Comparison of ENCODE assay signal across 9 mouse cellular contexts in genomic region chr1:87041119-87041518, GRCm38 (mm10). TPM values are rescaled to one million over a fixed set of nuclear protein-coding genes. Genes with fewer than 3 reads are reported as not detected.
DNase-seq lines count a peak whose midpoint lies in the region; ATAC-seq and TF ChIP-seq lines count a peak whose summit lies in the region.
"Had no signal": no experiment of that assay in that cellular context is flagged by ENCODE, and none has a peak within 500 bp of the region (broad histone marks: within the 10 kb centered on the region; RNA-seq: fewer than 3 reads in every experiment).

No protein-coding gene starts in this region.

- no peak for ATAC-seq in hindbrain, embryonic 12.5 days (ENCODE audit: low FRiP score)
- ATAC-seq in forebrain, embryonic 16.5 days, result peak; percentile 34; the same call in 1 of the 2 replicates
- no peak for ATAC-seq in hindbrain, embryonic 15.5 days (ENCODE audit: low FRiP score, low read depth)
- no peak for ATAC-seq in limb, embryonic 11.5 days (ENCODE audit: insufficient number of reproducible peaks, low FRiP score, low TSS enrichment, low read depth)
- ATAC-seq in stomach, postnatal 0 days (ENCODE audit: low FRiP score, low TSS enrichment), result no peak

- H3K9me3 ChIP-seq in hindbrain, embryonic 10.5 days, result no peaks in the 10 kb centered on the region
- H3K9me3 ChIP-seq in hindbrain, embryonic 12.5 days (replicated peaks), result no peaks in the 10 kb centered on the region
- H3K9me3 ChIP-seq in forebrain, embryonic 16.5 days (ENCODE audit: control insufficient read depth, low read length), result no peaks in the 10 kb centered on the region
- no peaks in the 10 kb centered on the region for H3K9me3 ChIP-seq in hindbrain, embryonic 15.5 days
- no peaks in the 10 kb centered on the region for H3K9me3 ChIP-seq in limb, embryonic 11.5 days (ENCODE audit: control insufficient read depth, low read length)
- H3K9me3 ChIP-seq in stomach, postnatal 0 days (ENCODE audit: control insufficient read depth, low read length), result no peaks in the 10 kb centered on the region
- H3K9me3 ChIP-seq: midbrain, embryonic 12.5 days had no signal

- TF ChIP-seq POLR2A in brain, embryonic 14.5 days (IDR thresholded peaks at IDR 0.05; ENCODE audit: borderline replicate concordance, extremely low read depth, insufficient read depth, insufficient read length, poor library complexity, severe bottlenecking), result no peak

- H3K4me1 ChIP-seq in hindbrain, embryonic 10.5 days (replicated peaks), result peaks cover 23% of the 10 kb centered on the region
- peaks cover 8% of the 10 kb centered on the region for H3K4me1 ChIP-seq in hindbrain, embryonic 12.5 days
- no peaks in the 10 kb centered on the region for H3K4me1 ChIP-seq in forebrain, embryonic 16.5 days (replicated peaks; ENCODE audit: control insufficient read depth, insufficient read depth, low read length)
- peaks cover 6% of the 10 kb centered on the region; the same call in 1 of the 2 replicates for H3K4me1 ChIP-seq in hindbrain, embryonic 15.5 days (replicated peaks)
- H3K4me1 ChIP-seq in limb, embryonic 11.5 days (ENCODE audit: control insufficient read depth, insufficient read depth, low read length), result peaks cover 10% of the 10 kb centered on the region
- peaks cover 1% of the 10 kb centered on the region; the same call in 1 of the 2 replicates for H3K4me1 ChIP-seq in stomach, postnatal 0 days (replicated peaks; ENCODE audit: control insufficient read depth, insufficient read depth)

- no peak for TF ChIP-seq EP300 in stomach, postnatal 0 days (optimal IDR thresholded peaks at IDR 0.05)

- no peak overlapping the region for H3K9ac ChIP-seq in hindbrain, embryonic 12.5 days
- no peak overlapping the region for H3K9ac ChIP-seq in forebrain, embryonic 16.5 days (replicated peaks; ENCODE audit: low read depth, low read length)
- H3K9ac ChIP-seq in hindbrain, embryonic 15.5 days, result no peak overlapping the region
- no peak overlapping the region for H3K9ac ChIP-seq in limb, embryonic 11.5 days (ENCODE audit: low read length)
- H3K9ac ChIP-seq in stomach, postnatal 0 days (ENCODE audit: low read length), result no peak overlapping the region
- H3K9ac ChIP-seq: midbrain, embryonic 12.5 days had no signal

- DNase-seq in hindbrain, embryonic 10.5 days (ENCODE audit: low spot score), result peak; percentile 75
- peak; percentile 70 for DNase-seq in brain, embryonic 14.5 days (ENCODE audit: low read depth)
- DNase-seq in limb, embryonic 11.5 days (ENCODE audit: low spot score), result peak; percentile 82
- peak; percentile 72 for DNase-seq in neural tube, embryonic 10.5 days (ENCODE audit: extremely low spot score, low spot score)
- DNase-seq in stomach, postnatal 0 days (ENCODE audit: low spot score), result peak; percentile 77

- WGBS in hindbrain, embryonic 10.5 days, result 34% methylated on average over 3 of the region's 3 CpGs
- whole genome bisulfite sequencing in hindbrain, embryonic 12.5 days, result 29% methylated on average over 3 of the region's 3 CpGs
- WGBS in forebrain, embryonic 16.5 days, result 16% methylated on average over 3 of the region's 3 CpGs
- 18% methylated on average over 3 of the region's 3 CpGs for WGBS in hindbrain, embryonic 15.5 days
- 30% methylated on average over 3 of the region's 3 CpGs for WGBS in limb, embryonic 11.5 days
- 17% methylated on average over 3 of the region's 3 CpGs for WGBS in stomach, postnatal 0 days

- no peak overlapping the region for H3K4me2 ChIP-seq in hindbrain, embryonic 12.5 days (replicated peaks)
- no peak overlapping the region for H3K4me2 ChIP-seq in forebrain, embryonic 16.5 days (ENCODE audit: low read length)
- no peak overlapping the region for H3K4me2 ChIP-seq in hindbrain, embryonic 15.5 days
- H3K4me2 ChIP-seq in limb, embryonic 11.5 days (ENCODE audit: low read depth, severe bottlenecking), result no peak overlapping the region
- no peak overlapping the region for H3K4me2 ChIP-seq in stomach, postnatal 0 days (replicated peaks; ENCODE audit: low read depth)
- H3K4me2 ChIP-seq: midbrain, embryonic 12.5 days had no signal

- H3K27ac ChIP-seq in hindbrain, embryonic 10.5 days, result no peak overlapping the region
- no peak overlapping the region for H3K27ac ChIP-seq in hindbrain, embryonic 12.5 days
- H3K27ac ChIP-seq in forebrain, embryonic 16.5 days (ENCODE audit: low read length), result no peak overlapping the region
- H3K27ac ChIP-seq in hindbrain, embryonic 15.5 days (replicated peaks), result 0 out of 2 replicates have a peak overlapping the region, but pooled peaks have one; percentile 25
- H3K27ac ChIP-seq in limb, embryonic 11.5 days (replicated peaks; ENCODE audit: low read depth, low read length), result no peak overlapping the region
- H3K27ac ChIP-seq in stomach, postnatal 0 days (replicated peaks), result no peak overlapping the region
- H3K27ac ChIP-seq: midbrain, embryonic 12.5 days had no signal

- H3K36me3 ChIP-seq in hindbrain, embryonic 10.5 days, result peaks cover 13% of the 10 kb centered on the region; the same call in 1 of the 2 replicates
- peaks cover 13% of the 10 kb centered on the region for H3K36me3 ChIP-seq in hindbrain, embryonic 12.5 days
- H3K36me3 ChIP-seq in forebrain, embryonic 16.5 days (ENCODE audit: control insufficient read depth, insufficient read depth), result no peaks in the 10 kb centered on the region
- no peaks in the 10 kb centered on the region for H3K36me3 ChIP-seq in hindbrain, embryonic 15.5 days
- no peaks in the 10 kb centered on the region for H3K36me3 ChIP-seq in limb, embryonic 11.5 days (ENCODE audit: control insufficient read depth, insufficient read depth, low read length)
- H3K36me3 ChIP-seq in stomach, postnatal 0 days (ENCODE audit: control insufficient read depth, insufficient read depth, low read length), result no peaks in the 10 kb centered on the region

- H3K4me3 ChIP-seq in hindbrain, embryonic 10.5 days, result no peak overlapping the region
- no peak overlapping the region for H3K4me3 ChIP-seq in hindbrain, embryonic 12.5 days
- no peak overlapping the region for H3K4me3 ChIP-seq in forebrain, embryonic 16.5 days (replicated peaks; ENCODE audit: low read length)
- no peak overlapping the region for H3K4me3 ChIP-seq in hindbrain, embryonic 15.5 days
- H3K4me3 ChIP-seq in limb, embryonic 11.5 days (ENCODE audit: low read depth, low read length), result no peak overlapping the region
- H3K4me3 ChIP-seq in stomach, postnatal 0 days (ENCODE audit: low read depth, low read length), result no peak overlapping the region
- H3K4me3 ChIP-seq: midbrain, embryonic 12.5 days had no signal

- H3K27me3 ChIP-seq in hindbrain, embryonic 10.5 days (ENCODE audit: insufficient read depth, poor library complexity, severe bottlenecking), result no peaks in the 10 kb centered on the region
- no peaks in the 10 kb centered on the region for H3K27me3 ChIP-seq in hindbrain, embryonic 12.5 days
- no peaks in the 10 kb centered on the region for H3K27me3 ChIP-seq in forebrain, embryonic 16.5 days (replicated peaks; ENCODE audit: control insufficient read depth, insufficient read depth, low read length)
- H3K27me3 ChIP-seq in hindbrain, embryonic 15.5 days, result no peaks in the 10 kb centered on the region
- H3K27me3 ChIP-seq in limb, embryonic 11.5 days (ENCODE audit: control insufficient read depth, insufficient read depth, low read length), result no peaks in the 10 kb centered on the region
- H3K27me3 ChIP-seq in stomach, postnatal 0 days (ENCODE audit: control insufficient read depth, insufficient read depth, low read length), result no peaks in the 10 kb centered on the region
- H3K27me3 ChIP-seq: midbrain, embryonic 12.5 days had no signal

- peak; percentile 78 for TF ChIP-seq CTCF in brain, embryonic 14.5 days (IDR thresholded peaks at IDR 0.05; ENCODE audit: borderline replicate concordance, extremely low read depth, insufficient read depth, insufficient read length)
- peak; percentile 87 for TF ChIP-seq CTCF in stomach, postnatal 0 days (IDR thresholded peaks at IDR 0.05; ENCODE audit: low read depth)

RNA-seq across cellular contexts. Expression of gene Alppl2, which starts 48.6 kb away (rescaled TPM):
- not detected in 2 replicates for polyA plus RNA-seq in hindbrain, embryonic 10.5 days (2016; fragmentation: Nextera tagmentation; extraction: Ambion mirVana)
- polyA plus RNA-seq in hindbrain, embryonic 12.5 days (2016; fragmentation: Nextera tagmentation; extraction: Ambion mirVana), result not detected in 2 replicates
- not detected in 2 replicates for polyA plus RNA-seq in brain, embryonic 14.5 days (2012; rRNA removed)
- not detected in 2 replicates for polyA plus RNA-seq in forebrain, embryonic 16.5 days (2015; fragmentation: Nextera tagmentation; extraction: Ambion mirVana)
- not detected in 2 replicates for polyA plus RNA-seq in hindbrain, embryonic 15.5 days (2015; fragmentation: Nextera tagmentation; extraction: Ambion mirVana)
- polyA plus RNA-seq in limb, embryonic 11.5 days (2014; fragmentation: Nextera tagmentation; extraction: Ambion mirVana), result not detected in 2 replicates
- not detected in 2 replicates for polyA plus RNA-seq in stomach, postnatal 0 days (2015; fragmentation: Nextera tagmentation; extraction: Ambion mirVana)
- polyA plus RNA-seq: midbrain, embryonic 12.5 days had no signal
